Mouse (Mus musculus) CH12.LX (cell line): ENCODE measurements around the gene Galm. TPM values are rescaled to one million over a fixed set of nuclear protein-coding genes. Genes with fewer than 3 reads are reported as not detected.

ENCODE experiments used
- DNase-seq: peaks from one replicate; pipeline ENCODE4 v3.0.0-alpha.2; 2013; ENCODE audit errors: extremely low read depth
- H3K27ac ChIP-seq: 2 replicates; pipeline ENCODE4 v1.5.1; 2012; ENCODE audit warnings: low read depth, mild to moderate bottlenecking, control low read depth, moderate library complexity; ENCODE audit not compliant: insufficient read depth
- H3K27me3 ChIP-seq: replicated peaks from 2 replicates; pipeline ENCODE3; 2012; ENCODE audit warnings: inconsistent platforms
- H3K36me3 ChIP-seq, 2 experiments: replicated peaks in 1 of 2; 2 replicates each; pipeline versions ENCODE3 to v1.6.1; 2012; ENCODE audit warnings: inconsistent platforms in 1 of 2, low read length in 1 of 2, mild to moderate bottlenecking in 1 of 2, mixed read lengths in 1 of 2, moderate library complexity in 1 of 2; ENCODE audit not compliant: control insufficient read depth in 1 of 2, insufficient read depth in 1 of 2
- H3K4me1 ChIP-seq, 2 experiments: 2 replicates each; pipeline ENCODE4 v1.6.1; 2012; ENCODE audit warnings: inconsistent platforms in 1 of 2, moderate library complexity in 1 of 2; ENCODE audit not compliant: insufficient read depth in 2 of 2, control insufficient read depth in 1 of 2
- H3K4me2 ChIP-seq: 2 replicates; pipeline ENCODE4 v1.6.1; 2012; ENCODE audit warnings: low read depth, mild to moderate bottlenecking, control low read depth; ENCODE audit not compliant: poor library complexity, insufficient read depth, severe bottlenecking
- H3K4me3 ChIP-seq, 3 experiments: fragments of 150-350 bp in 1 of 3; sonication (generic) in 1 of 3; replicated peaks in 1 of 3; 2 replicates each; pipeline versions ENCODE3 to v1.5.1; 2011 to 2012; ENCODE audit warnings: low read depth in 2 of 3, low read length in 2 of 3, mild to moderate bottlenecking in 2 of 3, moderate library complexity in 2 of 3, control low read depth in 1 of 3, improper control_type of control experiment in 1 of 3, inconsistent platforms in 1 of 3, mixed read lengths in 1 of 3; ENCODE audit not compliant: poor library complexity in 1 of 3
- H3K79me2 ChIP-seq: replicated peaks from 2 replicates; pipeline ENCODE4 v1.6.1; 2012; ENCODE audit warnings: mild to moderate bottlenecking, moderate library complexity; ENCODE audit not compliant: control insufficient read depth, poor library complexity, insufficient read depth, severe bottlenecking; ENCODE audit errors: extremely low read depth
- H3K9ac ChIP-seq: 2 replicates; pipeline ENCODE4 v1.6.1; 2012; ENCODE audit warnings: low read depth, mild to moderate bottlenecking, control low read depth, moderate library complexity; ENCODE audit not compliant: insufficient read depth
- H3K9me3 ChIP-seq: replicated peaks from 2 replicates; pipeline ENCODE3; 2012; ENCODE audit warnings: low read length, inconsistent platforms, mixed read lengths
- BHLHE40 ChIP-seq: IDR thresholded peaks from 2 replicates; pipeline ENCODE4 v1.6.1; 2011; ENCODE audit warnings: mild to moderate bottlenecking, low read depth, low read length, improper control_type of control experiment
- CHD1 ChIP-seq: IDR thresholded peaks from 2 replicates; pipeline ENCODE4 v1.6.1; 2012; ENCODE audit warnings: low read depth, low read length, improper control_type of control experiment, inconsistent platforms
- E2F4 ChIP-seq: IDR thresholded peaks from 2 replicates; pipeline ENCODE4 v1.6.1; 2011; ENCODE audit warnings: low read depth, low read length, improper control_type of control experiment; ENCODE audit not compliant: insufficient replicate concordance
- ELF1 ChIP-seq: IDR thresholded peaks from 2 replicates; pipeline ENCODE4 v1.6.1; 2014; ENCODE audit warnings: low read depth, mild to moderate bottlenecking, inconsistent platforms, low read length, improper control_type of control experiment
- EP300 ChIP-seq: IDR thresholded peaks from 2 replicates; pipeline ENCODE4 v1.6.1; 2011; ENCODE audit warnings: low read length, improper control_type of control experiment
- HCFC1 ChIP-seq: IDR thresholded peaks from 2 replicates; pipeline ENCODE4 v1.6.1; 2012; ENCODE audit warnings: low read depth, mild to moderate bottlenecking, inconsistent platforms, low read length, improper control_type of control experiment
- JUN ChIP-seq: IDR thresholded peaks from 2 replicates; pipeline ENCODE4 v1.6.1; 2011; ENCODE audit warnings: low read depth, mild to moderate bottlenecking, low read length, improper control_type of control experiment, moderate library complexity; ENCODE audit not compliant: insufficient read depth
- KAT2A ChIP-seq: IDR thresholded peaks from 2 replicates; pipeline ENCODE4 v1.6.1; 2012; ENCODE audit warnings: low read length, improper control_type of control experiment, inconsistent platforms; ENCODE audit not compliant: insufficient replicate concordance
- MEF2A ChIP-seq: IDR thresholded peaks from 2 replicates; pipeline ENCODE4 v1.6.1; 2014; ENCODE audit warnings: low read depth, mild to moderate bottlenecking, inconsistent platforms, low read length, improper control_type of control experiment, borderline replicate concordance
- MYC ChIP-seq: IDR thresholded peaks from 2 replicates; pipeline ENCODE4 v1.6.1; 2011; ENCODE audit warnings: low read depth, mild to moderate bottlenecking, improper control_type of control experiment, low read length
- NRF1 ChIP-seq: IDR thresholded peaks from 2 replicates; pipeline ENCODE4 v1.6.1; 2014; ENCODE audit warnings: low read depth, mild to moderate bottlenecking, inconsistent platforms, low read length, improper control_type of control experiment, moderate library complexity
- PAX5 ChIP-seq: IDR thresholded peaks from 2 replicates; pipeline ENCODE4 v1.6.1; 2012; ENCODE audit warnings: low read length, inconsistent platforms, mixed read lengths
- POLR2A ChIP-seq: IDR thresholded peaks from 2 replicates; pipeline ENCODE4 v1.6.1; 2011; ENCODE audit warnings: low read depth, mild to moderate bottlenecking, improper control_type of control experiment, low read length
- RAD21 ChIP-seq: IDR thresholded peaks from 2 replicates; pipeline ENCODE4 v1.6.1; 2011; ENCODE audit warnings: low read depth, mild to moderate bottlenecking, low read length, improper control_type of control experiment, moderate library complexity
- SIN3A ChIP-seq: IDR thresholded peaks from 2 replicates; pipeline ENCODE4 v1.6.1; 2012; ENCODE audit warnings: low read length, improper control_type of control experiment, inconsistent platforms
- TCF12 ChIP-seq: IDR thresholded peaks from 2 replicates; pipeline ENCODE4 v1.6.1; 2014; ENCODE audit warnings: low read depth, mild to moderate bottlenecking, inconsistent platforms, low read length, improper control_type of control experiment
- USF1 ChIP-seq: IDR thresholded peaks from 2 replicates; pipeline ENCODE4 v1.6.1; 2014; ENCODE audit warnings: low read depth, mild to moderate bottlenecking, inconsistent platforms, low read length, improper control_type of control experiment
- USF2 ChIP-seq: conservative IDR thresholded peaks from 2 replicates; pipeline ENCODE4 v1.6.1; 2011; ENCODE audit warnings: low read depth, low read length, improper control_type of control experiment
- ZC3H11A ChIP-seq: IDR thresholded peaks from 2 replicates; pipeline ENCODE4 v1.6.1; 2012; ENCODE audit warnings: low read depth, mild to moderate bottlenecking, inconsistent platforms, low read length, improper control_type of control experiment
- ZKSCAN1 ChIP-seq: IDR thresholded peaks from 2 replicates; pipeline ENCODE4 v1.6.1; 2012; ENCODE audit warnings: low read depth, inconsistent platforms, low read length, improper control_type of control experiment, borderline replicate concordance
- ZNF384 ChIP-seq: IDR thresholded peaks from 2 replicates; pipeline ENCODE4 v1.6.1; 2012; ENCODE audit warnings: low read depth, low read length, improper control_type of control experiment, inconsistent platforms
- dilution Hi-C: fragments of 300-500 bp; cut with MboI; formaldehyde crosslinking; loops from 2 replicates; pipeline ENCODE4 v1.14.3; 2020; ENCODE audit warnings: low sequenced_read_pairs; ENCODE audit not compliant: extremely low pct_unique_long_range_greater_than_20kb, extremely low pct_ligation_motif_present
- in situ Hi-C: fragments of 300-500 bp; cut with MboI; formaldehyde crosslinking; loops from 3 replicates; pipeline ENCODE4 v1.14.3; 2019; ENCODE audit warnings: low sequenced_read_pairs, low pct_ligation_motif_present, low pct_unique_long_range_greater_than_20kb, mixed read lengths
- polyA plus RNA-seq: library from polyadenylated mRNA; unstranded; fragments of >175 nt; gene quantifications from 2 replicates; pipeline ENCODE4 v1.2.1, GENCODE M21; 2012; ENCODE audit warnings: low read depth; ENCODE audit not compliant: insufficient read length
- total RNA-seq, 2 experiments: library from RNA; depleted of rRNA; stranded (reverse); fragments of 300-350 nt in 1 of 2; fragments of >200 nt in 1 of 2; gene quantifications; 2 replicates each; pipeline ENCODE4 v1.2.3; 2012 to 2014

The Galm gene
- total and polyA plus RNA-seq, 3 experiments: 0.09 TPM; not detected in 2

DNA sequence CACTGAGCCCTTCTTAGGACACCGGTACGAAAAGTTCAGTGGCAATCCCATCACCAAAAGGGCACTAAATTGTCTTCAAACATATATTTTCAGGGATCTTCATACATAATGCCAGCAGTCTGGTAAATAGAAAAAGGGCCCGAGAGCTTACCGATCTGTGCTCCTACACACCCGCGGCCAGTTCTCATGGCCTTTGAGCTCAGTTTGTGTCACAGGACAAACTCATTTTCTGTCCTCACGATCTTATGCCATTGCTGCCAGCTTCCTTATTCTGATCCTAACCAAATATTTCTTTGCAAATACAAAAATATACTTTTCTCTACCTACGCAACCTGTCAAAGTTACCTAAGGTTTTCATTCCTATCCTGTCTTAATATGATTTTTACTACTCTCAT is 30.6 kb upstream of the Galm start:
- no peak overlapping the region for H3K9ac ChIP-seq
- no peak for DNase-seq
- H3K27me3 ChIP-seq: peaks cover 8% of the 10 kb centered on the region
- no peak overlapping the region for H3K4me3 ChIP-seq
- TF ChIP-seq CHD1 (no peak), KAT2A (no peak), NRF1 (no peak), TCF12 (no peak), EP300 (no peak), USF1 (no peak), USF2 (no peak), RAD21 (no peak), SIN3A (no peak), POLR2A (no peak), BHLHE40 (no peak), PAX5 (no peak), ZKSCAN1 (no peak), E2F4 (no peak), MEF2A (no peak)
- no peak overlapping the region for H3K27ac ChIP-seq
- dilution Hi-C loops: no loop called here
- H3K4me2 ChIP-seq: no peak overlapping the region
- H3K79me2 ChIP-seq: no peaks in the 10 kb centered on the region
- in situ Hi-C loops: no loop called here
- H3K4me1 ChIP-seq: peaks cover 0 to 3% of the 10 kb centered on the region in 2 experiments; a peak in 1 of 4 replicates
- no peaks in the 10 kb centered on the region for H3K9me3 ChIP-seq
- H3K36me3 ChIP-seq: no peaks in the 10 kb centered on the region

GRCm38 (mm10) chr17:80097221-80097620 is 30.1 kb upstream of the Galm start:
- dilution Hi-C loops (no loop called here), in situ Hi-C loops (no loop called here)
- no peak for DNase-seq
- TF ChIP-seq ELF1: no peak
- no peak for TF ChIP-seq POLR2A
- no peak for TF ChIP-seq EP300
- TF ChIP-seq HCFC1: no peak
- TF ChIP-seq MYC: no peak
- TF ChIP-seq ZNF384: no peak
- no peak for TF ChIP-seq BHLHE40
- TF ChIP-seq JUN: no peak
- TF ChIP-seq ZC3H11A: no peak
- TF ChIP-seq USF2: no peak
- Histone ChIP-seq H3K4me1 (peaks cover 0 to 3% of the 10 kb centered on the region in 2 experiments; a peak in 1 of 4 replicates), H3K79me2 (no peaks in the 10 kb centered on the region), H3K4me3 (no peak overlapping the region), H3K9me3 (no peaks in the 10 kb centered on the region), H3K27me3 (peaks cover 8% of the 10 kb centered on the region), H3K9ac (no peak overlapping the region), H3K36me3 (no peaks in the 10 kb centered on the region), H3K4me2 (no peak overlapping the region), H3K27ac (no peak overlapping the region)
